Mouse (Mus musculus) stomach, postnatal 0 days (tissue): ENCODE data around the gene Dock1.

Experiments
- CTCF ChIP-seq: IDR thresholded peaks from 2 replicates; pipeline ENCODE4 v1.5.1; 2016; ENCODE audit warnings: antibody characterized with exemption, low read depth, mild to moderate bottlenecking, moderate library complexity
- EP300 ChIP-seq: optimal IDR thresholded peaks from 2 replicates; pipeline ENCODE3; 2016; ENCODE audit warnings: antibody characterized with exemption

DNA sequence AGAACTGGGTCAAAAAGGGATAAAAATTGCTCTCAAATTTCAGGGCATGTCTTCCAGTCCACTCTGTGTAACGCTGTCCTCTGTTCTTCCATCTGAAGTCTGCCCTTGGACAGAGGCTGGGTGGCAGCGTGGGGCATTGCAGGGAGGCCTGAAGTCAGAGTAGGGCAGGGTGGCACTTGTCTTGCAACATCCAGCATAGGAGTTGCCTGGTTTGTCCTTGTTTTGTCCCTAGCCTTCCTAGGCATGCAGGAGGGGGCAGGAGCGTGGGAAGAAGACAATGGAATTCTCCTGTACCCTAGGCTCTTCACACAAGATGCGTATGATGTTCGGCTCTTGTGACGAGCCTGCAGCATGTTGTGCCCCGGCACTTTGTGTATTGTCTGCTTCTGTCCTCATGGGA is 273.2 kb downstream of the Dock1 start:
- no peak for TF ChIP-seq EP300
- TF ChIP-seq CTCF = no peak
